Comparison of ENCODE assay signal across 9 mouse cellular contexts in the genomic region with DNA sequence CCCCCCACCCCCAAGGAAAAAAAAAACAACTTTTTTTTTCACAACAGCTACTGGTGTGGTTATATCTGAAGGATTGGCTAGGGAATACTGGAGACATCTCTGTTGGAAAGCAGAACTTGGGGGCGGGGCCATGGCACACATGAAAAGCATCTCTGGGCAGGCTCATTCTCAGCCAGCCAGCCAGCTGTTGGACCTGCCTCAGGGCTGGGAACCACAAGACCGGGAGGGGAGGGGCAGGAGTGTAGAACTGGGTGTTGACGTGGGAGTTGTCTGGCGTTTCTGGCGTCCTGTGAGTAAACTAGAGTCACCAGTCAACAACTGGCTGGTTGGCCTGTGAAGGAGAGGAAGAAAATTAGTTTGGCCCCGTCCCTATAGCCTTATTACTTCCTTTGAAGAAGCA. TPM values are rescaled to one million over a fixed set of nuclear protein-coding genes. Genes with fewer than 3 reads are reported as not detected.
DNase-seq lines count a peak whose midpoint lies in the region; ATAC-seq lines count a peak whose summit lies in the region.
"Had no signal": no experiment of that assay in that cellular context is flagged by ENCODE, and none has a peak within 500 bp of the region (broad histone marks: within the 10 kb centered on the region; RNA-seq: fewer than 3 reads in every experiment).

No protein-coding gene starts in this region.

- peaks cover 37% of the 10 kb centered on the region for H3K4me1 ChIP-seq in embryonic facial prominence, embryonic 15.5 days

- H3K9me3 ChIP-seq in embryonic facial prominence, embryonic 15.5 days (replicated peaks) = no peaks in the 10 kb centered on the region
- H3K9me3 ChIP-seq: embryonic facial prominence, embryonic 13.5 days had no signal

- WGBS in embryonic facial prominence, embryonic 15.5 days = 35% methylated on average over 6 of the region's 6 CpGs

- H3K4me3 ChIP-seq in embryonic facial prominence, embryonic 15.5 days (replicated peaks) = no peak overlapping the region
- H3K4me3 ChIP-seq: embryonic facial prominence, embryonic 13.5 days had no signal

- intact Hi-C loops in heart, postnatal 14 days (cut with DNase I) = no loop called here

- peaks cover 90% of the 10 kb centered on the region for H3K36me3 ChIP-seq in embryonic facial prominence, embryonic 15.5 days

- DNase-seq in kidney, postnatal 4 days = peak; percentile 42 to 62
- DNase-seq in kidney, adult 9 months = no peak
- peak; percentile 79 to 80 for DNase-seq in heart, postnatal 14 days
- peak; percentile 80 for DNase-seq in testis, postnatal 10 days (ENCODE audit: low spot score)
- DNase-seq in thymus, postnatal 36 days = no peak
- no peak for DNase-seq in T-cell, adult 2 months (ENCODE audit: low spot score)

- H3K9ac ChIP-seq in embryonic facial prominence, embryonic 15.5 days = no peak overlapping the region

- no peaks in the 10 kb centered on the region for H3K27me3 ChIP-seq in embryonic facial prominence, embryonic 15.5 days
- H3K27me3 ChIP-seq: embryonic facial prominence, embryonic 13.5 days had no signal

- peak overlapping the region; percentile 6; the same call in 1 of the 2 replicates for H3K27ac ChIP-seq in embryonic facial prominence, embryonic 15.5 days (replicated peaks)
- H3K27ac ChIP-seq: embryonic facial prominence, embryonic 13.5 days had no signal

- H3K4me2 ChIP-seq in embryonic facial prominence, embryonic 15.5 days (replicated peaks) = no peak overlapping the region
- H3K4me2 ChIP-seq: embryonic facial prominence, embryonic 13.5 days had no signal

- no peak for ATAC-seq in embryonic facial prominence, embryonic 15.5 days (ENCODE audit: insufficient number of reproducible peaks, low FRiP score, low TSS enrichment, low read depth)

RNA-seq across cellular contexts. Expression of gene Prss53, which starts 4.8 kb away (rescaled TPM):
- 2.4 and 4.6 TPM in 2 replicates for polyA plus RNA-seq in embryonic facial prominence, embryonic 15.5 days (2015; fragmentation: Nextera tagmentation; extraction: Ambion mirVana)
- total RNA-seq in heart, postnatal 14 days (2021) = under 1 TPM; 0.59 to 0.88 TPM

RNA-seq across cellular contexts. Expression of gene Gm21974, which starts 9.3 kb away (rescaled TPM):
- polyA plus RNA-seq in embryonic facial prominence, embryonic 15.5 days (2015; fragmentation: Nextera tagmentation; extraction: Ambion mirVana) = not detected in 2 replicates
- not detected for total RNA-seq in heart, postnatal 14 days (2021)
- polyA plus RNA-seq: embryonic facial prominence, embryonic 13.5 days; liver, embryonic 16.5 days had no signal

RNA-seq across cellular contexts. Expression of gene Zfp668, which starts 9.3 kb away (rescaled TPM):
- polyA plus RNA-seq in embryonic facial prominence, embryonic 15.5 days (2015; fragmentation: Nextera tagmentation; extraction: Ambion mirVana) = 17.7 and 18.1 TPM in 2 replicates
- 1 to 10 TPM; 3.8 to 5.5 TPM for total RNA-seq in heart, postnatal 14 days (2021)

RNA-seq across cellular contexts. Expression of gene Vkorc1, which starts 9.5 kb away (rescaled TPM):
- 234 and 262 TPM in 2 replicates for polyA plus RNA-seq in embryonic facial prominence, embryonic 15.5 days (2015; fragmentation: Nextera tagmentation; extraction: Ambion mirVana)
- 10 to 100 TPM; 25.6 to 28.1 TPM for total RNA-seq in heart, postnatal 14 days (2021)

RNA-seq across cellular contexts. Expression of gene Zfp646, which starts 9.9 kb away (rescaled TPM):
- 9.7 and 10.9 TPM in 2 replicates for polyA plus RNA-seq in embryonic facial prominence, embryonic 15.5 days (2015; fragmentation: Nextera tagmentation; extraction: Ambion mirVana)
- total RNA-seq in heart, postnatal 14 days (2021) = 10 to 100 TPM; 21.0 to 21.9 TPM

Comparison
In these comparisons a context has a peak if more than half of its experiments do, and no peak if none do; other contexts are left out.
1. DNase-seq: peak in kidney, postnatal 4 days (2 of 2), heart, postnatal 14 days (2 of 2) and testis, postnatal 10 days (single experiment); none in kidney, adult 9 months (single experiment), thymus, postnatal 36 days (0 of 2) and T-cell, adult 2 months (single experiment).